ENCODE assay signal across 14 mouse cellular contexts in the genomic region with DNA sequence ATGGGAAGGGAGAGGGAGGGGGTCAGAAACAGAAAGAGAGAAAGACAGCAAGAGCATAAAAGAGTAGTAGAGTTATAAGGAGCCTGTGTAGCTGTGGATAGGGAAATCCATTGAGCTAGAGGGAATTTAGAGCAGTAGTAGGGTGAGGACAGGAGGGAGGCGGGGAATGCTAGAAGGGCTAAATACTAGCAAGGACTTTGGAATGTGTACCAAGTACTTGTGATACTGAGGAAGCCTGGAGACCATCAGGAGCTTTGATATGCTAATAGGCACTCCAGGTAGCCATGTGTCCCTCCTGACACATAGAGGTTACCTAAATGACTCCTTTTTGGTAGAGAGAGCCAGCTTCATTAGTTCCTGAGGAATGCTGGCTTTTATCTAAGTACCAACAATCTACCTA.
DNase-seq lines count a peak whose midpoint lies in the region; ATAC-seq and TF ChIP-seq lines count a peak whose summit lies in the region.
"Had no signal": no experiment of that assay in that cellular context is flagged by ENCODE, and none has a peak within 500 bp of the region (broad histone marks: within the 10 kb centered on the region; RNA-seq: fewer than 3 reads in every experiment).

No protein-coding gene starts in this region.

- WGBS in heart, embryonic 16.5 days = 26% methylated on average over 1 of the region's 1 CpGs
- WGBS in lung, embryonic 14.5 days = 59% methylated on average over 1 of the region's 1 CpGs

- H3K9me3 ChIP-seq in heart, embryonic 16.5 days (replicated peaks; ENCODE audit: control insufficient read depth, low read length) = no peaks in the 10 kb centered on the region
- no peaks in the 10 kb centered on the region for H3K9me3 ChIP-seq in lung, embryonic 14.5 days (ENCODE audit: low read depth, low read length)
- H3K9me3 ChIP-seq: megakaryocyte, embryonic 14.5 days had no signal

- in situ Hi-C loops in Patski (cut with MboI; ENCODE audit: low pct_unique_long_range_greater_than_20kb) = no loop called here

- peak overlapping the region; percentile 35 for H3K4me3 ChIP-seq in heart, embryonic 16.5 days (ENCODE audit: low read length)
- no peak overlapping the region for H3K4me3 ChIP-seq in lung, embryonic 14.5 days (ENCODE audit: low read depth, low read length)
- H3K4me3 ChIP-seq: gastrocnemius, adult 2 months; megakaryocyte, embryonic 14.5 days had no signal

- ATAC-seq in heart, embryonic 16.5 days (replicated peaks; ENCODE audit: extremely low read depth, insufficient read depth, low FRiP score) = peak; percentile 58; the same call in 1 of the 2 replicates
- peak; percentile 87; the same call in 1 of the 2 replicates for ATAC-seq in lung, embryonic 14.5 days (ENCODE audit: insufficient read depth)
- peak; percentile 27 for ATAC-seq in Patski
- ATAC-seq: forebrain, embryonic 16.5 days; hindbrain, postnatal 0 days had no signal

- no peaks in the 10 kb centered on the region for H3K36me3 ChIP-seq in heart, embryonic 16.5 days (ENCODE audit: control insufficient read depth, insufficient read depth)
- no peaks in the 10 kb centered on the region for H3K36me3 ChIP-seq in lung, embryonic 14.5 days (ENCODE audit: insufficient read depth)

- H3K4me1 ChIP-seq in heart, embryonic 16.5 days (ENCODE audit: control insufficient read depth, insufficient read depth, low read length) = peaks cover 10% of the 10 kb centered on the region; the same call in 1 of the 2 replicates
- no peaks in the 10 kb centered on the region for H3K4me1 ChIP-seq in lung, embryonic 14.5 days (ENCODE audit: insufficient read depth)
- H3K4me1 ChIP-seq: megakaryocyte, embryonic 14.5 days had no signal

- POLR2A ChIA-PET in Patski (lab: Charles Lee) = no interaction called here

- CTCF ChIA-PET in Patski (lab: Charles Lee) = interaction anchor here (1.1 to 3.3 kb wide), 5 partner anchors 8 to 329 kb away, joined by 3 to 18 read pairs (median 4); no protein-coding TSS in a partner anchor

- DNase-seq in heart, postnatal 4 days = no peak
- peak; percentile 20 for DNase-seq in lung, embryonic 14.5 days
- DNase-seq in lung, postnatal 10 days = no peak
- no peak for DNase-seq in Patski (ENCODE audit: low read depth, low spot score)
- DNase-seq in lung, postnatal 25 days (ENCODE audit: low spot score) = peak; percentile 8
- no peak for DNase-seq in frontal cortex, postnatal 25 days (ENCODE audit: low spot score in 2 of 2)
- DNase-seq: cerebellum, adult 8-10 months; gastrocnemius, adult 2 months; thymus, postnatal 25 days had no signal

- peak overlapping the region; percentile 54 for H3K4me2 ChIP-seq in heart, embryonic 16.5 days (ENCODE audit: low read depth, low read length)
- peak overlapping the region; percentile 18; the same call in 1 of the 2 replicates for H3K4me2 ChIP-seq in lung, embryonic 14.5 days

- H3K27ac ChIP-seq in heart, embryonic 16.5 days (ENCODE audit: low read length) = peak overlapping the region; percentile 83
- H3K27ac ChIP-seq in lung, embryonic 14.5 days (ENCODE audit: low read depth) = 0 out of 2 replicates have a peak overlapping the region, but pooled peaks have one; percentile 30
- H3K27ac ChIP-seq: gastrocnemius, adult 2 months; hindbrain, postnatal 0 days; liver, embryonic 14.5 days had no signal

- H3K9ac ChIP-seq in heart, embryonic 16.5 days (ENCODE audit: low read length) = no peak overlapping the region
- H3K9ac ChIP-seq in lung, embryonic 14.5 days = no peak overlapping the region
- H3K9ac ChIP-seq: liver, embryonic 14.5 days had no signal

- TF ChIP-seq CTCF in lung, embryonic 14.5 days (IDR thresholded peaks at IDR 0.05; ENCODE audit: low read depth) = no peak
- TF ChIP-seq CTCF in Patski (IDR thresholded peaks at IDR 0.05) = no peak

- no peaks in the 10 kb centered on the region for H3K27me3 ChIP-seq in heart, embryonic 16.5 days (ENCODE audit: control insufficient read depth, insufficient read depth, low read length)
- no peaks in the 10 kb centered on the region for H3K27me3 ChIP-seq in lung, embryonic 14.5 days (ENCODE audit: insufficient read depth, low read length)
- no peaks in the 10 kb centered on the region for H3K27me3 ChIP-seq in Patski
- H3K27me3 ChIP-seq: megakaryocyte, embryonic 14.5 days had no signal

Comparison
In these comparisons a context has a peak if more than half of its experiments do, and no peak if none do; other contexts are left out.
1. DNase-seq: peak in lung, embryonic 14.5 days (single experiment) and lung, postnatal 25 days (single experiment); none in heart, postnatal 4 days (single experiment), lung, postnatal 10 days (single experiment), Patski (single experiment) and frontal cortex, postnatal 25 days (0 of 2).
2. ATAC-seq: peak in every context shown above with its lines; median percentile 87 in lung, embryonic 14.5 days; 58 in heart, embryonic 16.5 days; 27 in Patski.